Mouse (Mus musculus) embryo, embryonic 11 days (tissue): Measurements from ENCODE around the gene Ifitm1.

ENCODE experiments used
- DNase-seq: peaks from one replicate; pipeline ENCODE4 v3.0.0-alpha.2; 2015

Gene Ifitm1

DNA sequence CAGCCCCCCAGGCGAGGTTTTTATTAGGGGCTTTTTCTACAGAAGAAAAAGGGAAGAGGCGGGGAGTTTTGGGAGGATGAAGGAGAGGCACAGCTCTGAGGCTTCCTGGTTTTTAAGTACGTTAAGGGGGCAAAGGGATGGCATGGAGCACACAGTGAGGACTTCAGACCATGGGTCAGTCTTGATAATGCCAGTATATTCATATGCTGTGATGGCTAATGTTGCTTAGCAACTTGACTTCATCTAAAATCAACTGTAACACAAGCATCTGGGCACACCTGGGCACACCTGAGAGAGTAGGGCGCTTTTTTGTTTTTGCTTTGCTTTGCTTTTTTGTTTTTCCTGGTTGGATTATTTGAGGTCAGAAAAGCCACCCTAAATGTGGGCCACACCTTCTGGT, at the start of gene Ifitm1:
TSS of gene Ifitm1 (plus strand) at position 301 of the 400 bp plus-strand sequence.
- no peak for DNase-seq

GRCm38 (mm10) chr7:140919911-140920310, 47.1 kb upstream of the Ifitm1 start:
- no peak for DNase-seq

DNA sequence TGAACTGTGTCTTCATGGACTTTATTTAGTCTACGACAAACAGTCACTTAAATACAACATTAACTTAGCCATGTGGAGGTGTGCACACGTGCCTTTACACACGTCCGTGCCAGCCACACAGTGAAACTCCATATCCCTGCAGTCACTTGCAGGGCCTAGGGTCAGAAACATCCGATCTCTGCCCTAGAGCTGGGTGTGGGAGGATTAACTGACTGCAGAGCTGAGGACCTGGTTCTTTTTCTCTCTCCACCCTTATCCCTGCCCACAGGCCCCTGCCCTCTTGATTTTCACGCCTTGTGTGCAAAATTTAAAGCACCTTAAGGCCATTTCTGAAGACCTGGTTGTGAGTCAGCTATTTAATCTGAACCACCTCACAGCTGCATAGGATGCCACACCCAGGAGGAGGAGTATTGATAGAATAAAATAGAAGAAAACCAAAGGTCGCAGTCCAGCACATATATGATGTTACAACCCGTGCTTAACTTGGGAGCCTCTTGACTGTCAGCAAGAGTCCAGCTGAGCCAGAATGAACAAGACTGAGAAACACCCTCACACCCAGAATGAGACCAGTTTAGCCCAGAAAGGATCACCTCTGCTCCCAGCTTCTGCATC, 46.5 kb upstream of the Ifitm1 start, which contains the start of gene Nlrp6:
TSS of gene Nlrp6 (plus strand) at position 485 of the 612 bp plus-strand sequence.
- no peak for DNase-seq

GRCm38 (mm10) chr7:140921225-140921975, 45.6 kb upstream of the Ifitm1 start:
- no peak for DNase-seq

- DNase-seq, result peak; percentile 64
These were observed 44.5 kb upstream of the Ifitm1 start for GRCm38 (mm10) chr7:140922398-140923069.

DNA sequence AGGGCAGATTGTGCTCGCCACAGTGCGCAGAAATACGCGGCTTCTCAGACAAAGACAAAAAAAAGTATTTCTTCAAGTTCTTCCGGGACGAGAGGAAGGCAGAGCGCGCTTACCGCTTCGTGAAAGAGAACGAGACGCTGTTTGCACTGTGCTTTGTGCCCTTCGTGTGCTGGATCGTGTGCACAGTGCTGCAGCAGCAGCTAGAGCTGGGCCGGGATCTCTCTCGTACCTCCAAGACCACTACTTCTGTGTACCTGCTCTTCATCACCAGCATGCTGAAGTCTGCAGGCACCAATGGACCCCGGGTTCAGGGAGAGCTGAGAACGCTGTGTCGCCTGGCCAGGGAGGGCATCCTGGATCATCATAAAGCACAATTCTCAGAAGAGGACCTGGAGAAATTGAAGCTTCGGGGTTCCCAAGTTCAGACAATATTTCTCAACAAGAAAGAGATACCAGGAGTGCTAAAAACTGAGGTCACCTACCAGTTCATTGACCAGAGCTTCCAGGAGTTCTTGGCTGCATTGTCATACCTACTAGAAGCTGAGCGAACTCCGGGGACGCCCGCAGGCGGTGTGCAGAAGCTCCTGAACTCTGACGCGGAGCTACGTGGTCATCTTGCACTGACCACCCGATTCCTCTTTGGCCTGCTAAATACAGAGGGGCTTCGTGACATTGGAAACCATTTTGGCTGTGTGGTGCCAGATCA, 43.8 kb upstream of the Ifitm1 start:
- peak; percentile 41 for DNase-seq

- DNase-seq, result no peak
These were observed 39.8 kb upstream of the Ifitm1 start for GRCm38 (mm10) chr7:140927181-140927580.

- no peak for DNase-seq
These were observed 28.6 kb upstream of the Ifitm1 start for GRCm38 (mm10) chr7:140938436-140938835.

DNA sequence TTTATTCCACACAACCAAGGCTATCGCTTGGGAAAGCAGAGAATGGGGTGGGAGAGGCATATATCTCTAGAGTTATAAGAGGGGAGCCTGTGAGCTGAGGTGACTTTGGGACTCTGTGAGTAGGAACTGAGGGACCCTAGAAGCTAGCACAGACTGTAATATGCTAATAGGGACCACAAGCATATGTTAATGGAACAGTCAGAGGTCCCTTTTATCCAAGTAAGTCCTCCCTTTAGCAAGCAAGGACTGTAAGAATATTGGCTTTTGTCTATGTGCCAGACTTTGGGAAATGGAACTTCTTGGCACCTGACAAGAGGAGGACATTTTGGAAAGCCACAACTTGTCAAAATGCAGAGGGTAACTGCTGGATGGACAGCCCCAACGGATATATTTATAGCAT, 28.1 kb upstream of the Ifitm1 start:
- DNase-seq, result no peak

DNA sequence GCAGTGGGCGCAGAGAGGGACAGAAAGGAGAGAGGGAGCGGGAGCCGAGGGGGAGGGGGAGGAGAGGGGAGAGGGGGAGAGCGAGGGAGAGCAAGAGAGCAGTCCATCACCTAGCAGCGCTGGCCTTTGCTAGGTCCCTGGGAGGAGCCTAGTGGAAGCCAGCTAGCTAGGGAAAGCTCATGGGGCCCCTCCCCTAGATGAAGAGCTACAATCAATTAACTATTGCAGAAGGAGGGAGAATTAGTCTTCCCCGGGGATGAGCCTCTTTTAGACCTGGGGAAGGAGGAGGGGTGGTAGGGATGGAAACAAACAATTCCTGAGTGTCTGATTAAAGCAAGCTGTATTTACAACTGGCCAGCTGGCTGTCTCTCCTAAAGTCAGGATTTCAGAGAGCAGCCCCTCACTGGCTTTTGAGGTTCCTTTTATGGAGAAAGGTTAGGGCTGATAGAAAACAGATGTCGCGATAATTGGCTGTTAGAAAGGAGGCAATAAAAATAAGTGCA, 27.3 kb upstream of the Ifitm1 start:
- peak; percentile 74 for DNase-seq

DNA sequence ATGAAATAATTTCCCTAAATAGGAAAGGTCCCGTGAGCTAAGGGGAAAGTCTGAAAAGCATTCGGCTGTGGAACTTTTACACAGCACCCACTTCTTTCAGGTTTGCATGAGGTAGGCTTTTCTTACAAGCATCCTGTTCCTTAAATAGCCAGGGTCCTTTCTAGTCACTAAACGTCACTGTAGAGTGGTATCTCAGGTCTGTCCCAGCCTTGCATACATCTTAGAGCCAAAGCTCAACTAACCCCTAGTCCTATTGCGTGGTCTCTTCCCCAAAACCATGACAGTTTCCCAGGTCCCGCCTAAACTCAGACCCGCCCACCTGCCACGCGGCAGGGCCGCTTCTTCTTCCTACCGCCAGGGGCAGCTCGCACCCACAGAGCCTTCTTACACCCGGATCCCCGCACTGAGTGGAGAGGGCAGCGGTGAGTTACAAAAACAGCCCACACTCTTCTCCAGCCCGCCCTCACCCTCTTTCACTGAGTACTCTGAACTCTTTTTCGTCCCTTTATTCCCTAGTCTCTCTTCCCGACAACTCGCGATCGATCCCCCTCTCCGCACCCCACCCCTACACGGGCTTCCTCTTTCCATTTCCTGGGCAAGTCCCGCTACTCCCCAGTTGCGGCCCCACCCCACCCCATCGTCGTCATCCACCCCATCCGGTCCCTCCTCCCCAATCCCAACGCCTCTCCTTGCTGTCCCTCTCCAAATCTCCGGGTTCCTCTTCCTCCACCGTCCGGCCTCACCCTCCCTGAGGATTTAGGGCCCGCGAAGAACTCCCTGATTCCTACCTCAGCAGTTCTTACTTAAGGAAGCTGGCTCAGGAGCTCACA, 25.6 kb upstream of the Ifitm1 start, which contains the start of gene Pgghg:
TSS of gene Pgghg (plus strand) at position 170 of the 830 bp plus-strand sequence.
- DNase-seq, result peak; percentile 90

DNA sequence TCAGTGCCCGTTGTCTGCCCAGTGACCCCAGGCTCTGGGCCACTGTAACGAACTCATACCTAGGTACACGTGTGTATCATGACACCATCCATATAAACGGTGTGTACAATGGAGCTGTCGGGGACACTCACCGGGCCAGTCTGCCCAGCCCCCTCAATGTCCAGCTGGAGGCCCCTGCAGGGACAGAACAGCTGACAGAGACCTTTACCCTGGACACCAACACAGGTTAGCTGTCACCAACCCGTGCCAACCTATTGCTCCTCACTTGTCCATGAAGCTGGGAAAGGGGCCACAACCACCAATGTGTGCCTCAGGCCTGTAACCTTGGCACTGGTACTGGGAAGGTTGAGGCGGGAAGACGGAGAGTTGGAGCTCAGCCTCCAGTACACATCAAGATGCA, 24.7 kb upstream of the Ifitm1 start:
- no peak for DNase-seq

DNA sequence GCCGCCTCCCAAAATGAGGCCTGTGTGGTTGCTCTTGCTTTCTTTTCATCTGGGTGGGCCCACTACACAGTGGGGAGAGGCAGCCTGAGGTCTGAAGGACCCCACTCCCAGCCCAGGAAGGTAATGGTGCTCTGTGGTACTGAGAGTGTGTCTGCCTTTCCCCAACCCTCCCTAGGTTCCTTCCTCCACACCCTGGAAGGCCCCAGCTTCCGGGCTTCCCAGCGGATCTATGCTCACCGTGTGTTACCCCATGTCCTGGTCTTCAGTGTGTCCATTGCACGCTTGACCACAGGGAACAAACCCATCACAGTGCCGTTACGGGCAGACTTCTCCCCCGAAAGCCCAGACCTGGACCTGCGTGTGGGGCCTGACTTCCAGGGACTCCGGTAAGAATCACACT, 24.2 kb upstream of the Ifitm1 start:
- no peak for DNase-seq

DNA sequence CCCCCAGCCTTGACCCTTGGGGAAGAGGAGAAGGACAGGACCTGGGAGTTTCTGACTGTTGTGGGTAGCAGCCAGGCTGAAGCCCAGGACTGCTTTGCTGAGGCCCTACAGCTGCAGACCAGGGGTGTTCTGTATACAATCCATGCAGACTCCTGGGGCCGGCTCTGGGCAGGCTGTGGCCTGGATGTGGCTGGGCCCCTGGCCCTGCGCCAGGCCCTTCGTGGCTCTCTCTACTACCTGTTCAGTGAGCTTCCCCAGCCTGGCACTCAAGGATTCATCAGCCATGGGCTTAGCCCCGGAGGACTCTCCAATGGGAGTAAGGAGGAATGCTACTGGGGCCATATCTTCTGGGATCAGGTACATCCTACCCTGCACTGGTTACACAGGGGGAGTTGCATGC, 23.7 kb upstream of the Ifitm1 start:
- DNase-seq, result no peak

GRCm38 (mm10) chr7:140944236-140944635, 22.8 kb upstream of the Ifitm1 start:
- DNase-seq, result no peak

- no peak for DNase-seq
These were observed 21.8 kb upstream of the Ifitm1 start for GRCm38 (mm10) chr7:140945247-140945646.

DNA sequence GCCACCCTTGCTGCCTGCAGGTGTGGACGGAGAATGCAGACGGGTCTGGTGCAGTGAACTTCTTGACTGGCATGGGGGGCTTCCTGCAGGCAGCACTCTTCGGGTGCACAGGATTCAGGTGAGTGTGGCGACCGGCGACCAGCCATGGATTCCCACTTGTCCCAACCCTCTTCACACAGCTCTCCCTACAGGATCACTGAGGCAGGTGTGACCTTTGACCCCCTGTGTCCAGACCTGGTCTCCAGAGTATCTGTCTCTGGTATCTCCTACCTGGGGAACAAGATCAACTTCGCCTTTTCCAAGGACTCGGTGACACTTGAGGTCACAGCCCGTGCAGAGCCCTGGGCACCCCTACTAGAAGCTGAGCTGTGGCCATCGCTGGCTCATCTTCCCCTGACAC, 20.7 kb upstream of the Ifitm1 start:
- DNase-seq, result no peak

- DNase-seq, result no peak
These were observed 20.0 kb upstream of the Ifitm1 start for GRCm38 (mm10) chr7:140946980-140947379.

DNA sequence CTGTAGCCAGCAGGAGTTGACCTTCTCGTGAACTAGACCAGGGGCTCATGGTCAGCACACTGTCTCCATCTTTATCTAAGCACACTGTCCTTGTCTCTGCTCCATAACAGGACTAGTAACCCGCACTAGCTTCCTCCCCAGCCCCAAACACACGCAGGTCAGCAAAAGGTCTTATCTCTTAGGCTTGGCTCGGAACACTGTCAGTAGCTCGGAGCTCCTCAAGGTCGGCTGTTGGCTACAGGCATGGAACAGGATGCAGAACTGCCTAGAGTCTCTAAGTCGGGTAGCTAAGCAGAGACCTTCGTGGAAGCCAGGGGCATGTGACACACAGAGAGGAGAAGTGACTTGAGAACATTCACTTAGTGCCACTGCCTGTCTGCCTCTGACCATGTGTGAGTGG, 18.9 kb upstream of the Ifitm1 start:
- no peak for DNase-seq

- DNase-seq, result no peak
These were observed 17.8 kb upstream of the Ifitm1 start for GRCm38 (mm10) chr7:140949255-140949654.

GRCm38 (mm10) chr7:140949824-140950530, 17.0 kb upstream of the Ifitm1 start, which contains the start of gene Ifitm5:
Gene Ifitm5 (minus strand): TSS chr7:140950291.
- DNase-seq, result no peak
